Mouse (Mus musculus): Measurements from ENCODE around the gene Ctdspl. TPM values are rescaled to one million over a fixed set of nuclear protein-coding genes. Genes with fewer than 3 reads are reported as not detected.
A peak's percentile ranks its signal among the peaks of the same experiment; 100 is the strongest.

Gene Ctdspl
- polyA plus RNA-seq, 1 experiment from 2014 or later, result 21.3 TPM

DNA sequence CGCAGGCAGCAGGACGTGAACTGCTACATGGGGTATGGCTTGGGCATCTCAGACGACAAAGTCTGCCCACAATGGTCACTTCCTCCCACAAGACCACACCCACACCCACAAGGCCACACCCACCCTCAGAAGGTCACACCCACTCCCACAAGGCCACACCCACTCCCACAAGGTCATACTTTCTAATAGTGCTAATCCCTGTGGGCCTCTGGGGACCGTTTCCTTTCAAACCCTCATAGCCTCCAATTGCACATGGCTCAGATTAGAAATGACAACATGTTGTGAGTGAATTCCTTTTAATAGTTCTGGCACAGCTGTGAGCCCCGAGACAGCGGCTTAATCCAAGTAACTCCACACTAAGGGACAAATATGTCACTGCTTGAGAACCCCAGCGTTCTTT is 39.1 kb upstream of the Ctdspl start:
- WGBS, result 87% methylated on average over 7 of the region's 7 CpGs
- no peaks in the 10 kb centered on the region; the same call in 1 of the 2 replicates for H3K36me3 ChIP-seq (ENCODE audit: control insufficient read depth, insufficient read depth, low read length)
- no peak overlapping the region for H3K27ac ChIP-seq (ENCODE audit: low read depth)
- H3K4me3 ChIP-seq (ENCODE audit: low read depth, low read length), result no peak overlapping the region
- no peak for ATAC-seq (replicated peaks; ENCODE audit: low FRiP score, low TSS enrichment, low read depth)
- no peak overlapping the region for H3K4me2 ChIP-seq (ENCODE audit: low read length)
- H3K9ac ChIP-seq (ENCODE audit: low read length), result no peak overlapping the region
- H3K9me3 ChIP-seq (ENCODE audit: control insufficient read depth, low read length), result no peaks in the 10 kb centered on the region
- no peaks in the 10 kb centered on the region for H3K27me3 ChIP-seq (replicated peaks; ENCODE audit: control insufficient read depth, insufficient read depth, low read length)
- H3K4me1 ChIP-seq (replicated peaks; ENCODE audit: control insufficient read depth, insufficient read depth, low read length), result peaks cover 15% of the 10 kb centered on the region
- no peak for DNase-seq (ENCODE audit: low spot score)

DNA sequence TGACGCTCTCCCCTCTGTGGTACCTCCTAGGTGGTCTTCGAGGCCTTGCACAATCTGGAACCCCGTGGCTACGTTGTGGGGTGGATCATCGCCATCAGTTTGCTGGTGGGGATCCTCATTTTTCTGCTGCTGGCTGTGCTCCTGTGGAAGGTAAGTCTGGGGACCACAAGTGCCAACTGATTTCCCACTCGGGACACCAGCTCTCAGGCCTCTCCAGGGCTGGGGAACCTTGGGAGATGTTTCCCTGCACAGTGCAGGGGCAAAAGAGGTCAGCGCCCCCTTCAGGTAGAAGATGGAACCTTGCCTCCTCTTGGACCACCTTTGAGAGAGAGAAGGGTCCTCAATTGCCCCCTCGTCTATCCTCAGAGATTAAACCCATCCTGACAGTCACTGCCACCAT is 38.5 kb upstream of the Ctdspl start:
- Histone ChIP-seq H3K27ac (ENCODE audit: low read depth) (no peak overlapping the region), H3K9me3 (ENCODE audit: control insufficient read depth, low read length) (no peaks in the 10 kb centered on the region), H3K27me3 (replicated peaks; ENCODE audit: control insufficient read depth, insufficient read depth, low read length) (no peaks in the 10 kb centered on the region), H3K4me2 (ENCODE audit: low read length) (no peak overlapping the region), H3K4me1 (replicated peaks; ENCODE audit: control insufficient read depth, insufficient read depth, low read length) (peaks cover 18% of the 10 kb centered on the region), H3K9ac (ENCODE audit: low read length) (no peak overlapping the region), H3K36me3 (ENCODE audit: control insufficient read depth, insufficient read depth, low read length) (no peaks in the 10 kb centered on the region; the same call in 1 of the 2 replicates), H3K4me3 (ENCODE audit: low read depth, low read length) (no peak overlapping the region)
- WGBS, result 93% methylated on average over 8 of the region's 8 CpGs
- no peak for DNase-seq (ENCODE audit: low spot score)
- ATAC-seq (replicated peaks; ENCODE audit: low FRiP score, low TSS enrichment, low read depth), result no peak

DNA sequence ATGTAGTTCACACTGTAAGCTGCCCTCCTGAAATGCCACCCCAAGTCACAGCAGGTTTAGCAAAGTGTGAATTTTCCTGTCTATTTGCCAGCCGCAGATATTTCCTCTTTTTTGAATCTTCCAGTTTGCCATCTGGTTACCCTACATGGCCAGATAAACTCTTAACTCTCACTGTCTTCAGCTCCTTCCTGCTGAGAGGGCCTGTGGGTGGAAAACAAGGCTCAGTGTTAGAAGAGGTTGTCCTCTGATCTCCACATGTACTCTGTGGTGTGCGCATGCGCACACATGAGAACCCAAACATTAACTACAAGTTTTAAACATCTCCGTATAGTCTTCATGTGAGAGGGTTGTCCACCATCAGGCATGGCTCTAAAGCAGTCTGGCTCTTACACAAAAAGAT is 36.1 kb upstream of the Ctdspl start:
- Histone ChIP-seq H3K9me3 (ENCODE audit: control insufficient read depth, low read length) (no peaks in the 10 kb centered on the region), H3K9ac (ENCODE audit: low read length) (no peak overlapping the region), H3K27me3 (replicated peaks; ENCODE audit: control insufficient read depth, insufficient read depth, low read length) (no peaks in the 10 kb centered on the region), H3K27ac (ENCODE audit: low read depth) (no peak overlapping the region), H3K4me2 (ENCODE audit: low read length) (no peak overlapping the region), H3K4me3 (ENCODE audit: low read depth, low read length) (no peak overlapping the region), H3K4me1 (replicated peaks; ENCODE audit: control insufficient read depth, insufficient read depth, low read length) (peaks cover 18% of the 10 kb centered on the region), H3K36me3 (ENCODE audit: control insufficient read depth, insufficient read depth, low read length) (no peaks in the 10 kb centered on the region; the same call in 1 of the 2 replicates)
- 80% methylated on average over 4 of the region's 4 CpGs for WGBS
- DNase-seq (ENCODE audit: low spot score), result no peak
- ATAC-seq (replicated peaks; ENCODE audit: low FRiP score, low TSS enrichment, low read depth), result no peak

DNA sequence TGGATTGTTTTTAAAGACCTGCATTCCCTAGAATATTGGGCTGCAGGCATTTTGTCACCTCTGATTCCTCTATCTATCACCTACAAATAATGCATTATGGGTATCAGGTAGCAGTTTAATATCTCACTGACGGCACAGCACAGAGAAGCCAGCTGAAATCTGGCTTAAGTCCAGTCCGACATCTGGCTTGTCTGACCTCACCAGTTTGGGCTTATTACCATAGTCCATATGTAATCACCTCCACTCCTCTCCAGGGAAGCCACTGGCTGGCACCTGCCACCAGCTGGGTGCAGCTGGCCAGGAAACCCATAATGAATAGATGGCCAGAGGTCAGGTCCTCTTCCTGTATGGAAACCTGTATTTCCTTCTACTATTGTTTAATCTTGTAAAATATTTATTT is 35.6 kb upstream of the Ctdspl start:
- DNase-seq (ENCODE audit: low spot score) (no peak), ATAC-seq (replicated peaks; ENCODE audit: low FRiP score, low TSS enrichment, low read depth) (no peak)
- H3K36me3 ChIP-seq (ENCODE audit: control insufficient read depth, insufficient read depth, low read length), result no peaks in the 10 kb centered on the region; the same call in 1 of the 2 replicates
- peaks cover 18% of the 10 kb centered on the region for H3K4me1 ChIP-seq (replicated peaks; ENCODE audit: control insufficient read depth, insufficient read depth, low read length)
- H3K9me3 ChIP-seq (ENCODE audit: control insufficient read depth, low read length), result no peaks in the 10 kb centered on the region
- no peak overlapping the region for H3K4me3 ChIP-seq (ENCODE audit: low read depth, low read length)
- 45% methylated on average over 2 of the region's 2 CpGs for WGBS
- no peak overlapping the region for H3K4me2 ChIP-seq (ENCODE audit: low read length)
- no peak overlapping the region for H3K27ac ChIP-seq (ENCODE audit: low read depth)
- H3K9ac ChIP-seq (ENCODE audit: low read length), result no peak overlapping the region
- H3K27me3 ChIP-seq (replicated peaks; ENCODE audit: control insufficient read depth, insufficient read depth, low read length), result no peaks in the 10 kb centered on the region

DNA sequence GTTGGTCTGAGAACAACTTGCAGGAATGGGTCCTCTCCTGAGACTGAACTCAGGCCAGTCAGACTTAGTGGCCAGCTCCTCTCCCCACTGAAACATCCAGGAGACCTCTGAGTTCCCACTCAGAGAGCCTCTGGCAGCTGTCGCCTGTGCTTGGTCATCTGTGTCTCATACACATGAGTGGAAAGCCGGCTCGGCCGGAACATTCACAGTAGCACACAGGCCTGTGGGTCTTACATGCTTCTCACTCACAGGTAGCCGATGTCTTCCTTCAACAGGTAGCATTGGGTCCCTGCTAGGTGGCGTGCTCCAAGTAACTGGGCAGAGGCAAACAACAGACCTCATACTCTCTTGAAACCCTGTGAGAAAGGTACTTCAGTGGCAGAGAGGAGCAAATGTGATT is 35.2 kb upstream of the Ctdspl start:
- ATAC-seq (replicated peaks; ENCODE audit: low FRiP score, low TSS enrichment, low read depth) (no peak), DNase-seq (ENCODE audit: low spot score) (no peak)
- H3K27ac ChIP-seq (ENCODE audit: low read depth), result peak overlapping the region; percentile 54; the same call in 1 of the 2 replicates
- H3K4me1 ChIP-seq (replicated peaks; ENCODE audit: control insufficient read depth, insufficient read depth, low read length), result peaks cover 18% of the 10 kb centered on the region
- H3K9me3 ChIP-seq (ENCODE audit: control insufficient read depth, low read length), result no peaks in the 10 kb centered on the region
- H3K4me2 ChIP-seq (ENCODE audit: low read length), result no peak overlapping the region
- H3K36me3 ChIP-seq (ENCODE audit: control insufficient read depth, insufficient read depth, low read length), result no peaks in the 10 kb centered on the region; the same call in 1 of the 2 replicates
- no peak overlapping the region for H3K9ac ChIP-seq (ENCODE audit: low read length)
- no peak overlapping the region for H3K4me3 ChIP-seq (ENCODE audit: low read depth, low read length)
- 74% methylated on average over 6 of the region's 6 CpGs for WGBS
- H3K27me3 ChIP-seq (replicated peaks; ENCODE audit: control insufficient read depth, insufficient read depth, low read length), result no peaks in the 10 kb centered on the region

DNA sequence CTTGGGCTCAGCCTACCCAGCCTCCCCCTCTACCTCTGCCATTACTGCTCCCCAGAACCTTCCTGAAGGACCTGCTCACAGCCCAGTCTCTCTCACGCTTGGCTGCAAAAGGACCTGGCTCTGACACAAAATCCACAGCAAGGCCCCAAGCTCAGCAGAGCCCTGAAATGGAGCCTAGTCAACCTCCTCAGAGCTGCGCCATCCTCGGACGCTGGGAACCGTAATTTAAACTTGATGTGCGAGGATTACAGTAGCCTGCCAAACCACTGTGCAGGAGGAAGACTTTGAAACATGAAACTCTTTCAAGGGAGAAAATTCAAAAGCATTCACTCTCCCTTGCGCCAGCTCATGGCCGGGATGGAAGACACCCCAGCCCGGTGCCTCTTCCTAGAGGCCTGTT is 34.7 kb upstream of the Ctdspl start:
- ATAC-seq (replicated peaks; ENCODE audit: low FRiP score, low TSS enrichment, low read depth), result 0 out of 2 replicates have a peak, but pooled peaks have one; percentile 7

DNA sequence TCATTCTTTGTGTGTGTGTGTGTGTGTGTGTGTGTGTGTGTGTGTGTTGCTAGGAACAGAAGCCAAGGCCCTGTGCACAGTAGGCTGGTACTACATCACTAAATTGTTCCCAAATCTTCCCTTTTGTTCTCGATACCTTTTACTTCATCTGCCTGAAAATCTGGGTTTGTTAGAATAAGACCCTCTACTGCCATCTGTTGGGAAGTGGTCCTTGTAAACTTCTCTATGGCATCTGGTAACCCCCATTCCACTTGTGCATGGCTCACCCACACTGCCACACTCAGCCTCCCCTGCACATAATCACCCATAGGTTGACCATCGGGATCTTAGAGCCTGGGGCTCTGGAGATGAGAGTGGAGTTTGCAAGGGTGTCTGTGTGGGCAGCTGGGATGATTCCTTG is 31.2 kb upstream of the Ctdspl start:
- Histone ChIP-seq H3K27ac (ENCODE audit: low read depth) (no peak overlapping the region), H3K36me3 (ENCODE audit: control insufficient read depth, insufficient read depth, low read length) (peaks cover 7% of the 10 kb centered on the region), H3K4me1 (replicated peaks; ENCODE audit: control insufficient read depth, insufficient read depth, low read length) (peaks cover 22% of the 10 kb centered on the region), H3K4me3 (ENCODE audit: low read depth, low read length) (no peak overlapping the region), H3K9me3 (ENCODE audit: control insufficient read depth, low read length) (no peaks in the 10 kb centered on the region), H3K9ac (ENCODE audit: low read length) (no peak overlapping the region), H3K4me2 (ENCODE audit: low read length) (no peak overlapping the region), H3K27me3 (replicated peaks; ENCODE audit: control insufficient read depth, insufficient read depth, low read length) (no peaks in the 10 kb centered on the region)
- no peak for DNase-seq (ENCODE audit: low spot score)
- ATAC-seq (replicated peaks; ENCODE audit: low FRiP score, low TSS enrichment, low read depth), result no peak
- 72% methylated on average over 2 of the region's 2 CpGs for WGBS

More for the DNA sequence above, 34.7 kb upstream of the Ctdspl start:
- Histone ChIP-seq H3K9ac (ENCODE audit: low read length) (no peak overlapping the region), H3K27ac (ENCODE audit: low read depth) (peak overlapping the region; percentile 54; the same call in 1 of the 2 replicates), H3K4me3 (ENCODE audit: low read depth, low read length) (no peak overlapping the region), H3K27me3 (replicated peaks; ENCODE audit: control insufficient read depth, insufficient read depth, low read length) (no peaks in the 10 kb centered on the region), H3K36me3 (ENCODE audit: control insufficient read depth, insufficient read depth, low read length) (no peaks in the 10 kb centered on the region; the same call in 1 of the 2 replicates), H3K4me2 (ENCODE audit: low read length) (no peak overlapping the region), H3K4me1 (replicated peaks; ENCODE audit: control insufficient read depth, insufficient read depth, low read length) (peaks cover 18% of the 10 kb centered on the region), H3K9me3 (ENCODE audit: control insufficient read depth, low read length) (no peaks in the 10 kb centered on the region)
- DNase-seq (ENCODE audit: low spot score), result no peak
- 50% methylated on average over 9 of the region's 9 CpGs for WGBS

DNA sequence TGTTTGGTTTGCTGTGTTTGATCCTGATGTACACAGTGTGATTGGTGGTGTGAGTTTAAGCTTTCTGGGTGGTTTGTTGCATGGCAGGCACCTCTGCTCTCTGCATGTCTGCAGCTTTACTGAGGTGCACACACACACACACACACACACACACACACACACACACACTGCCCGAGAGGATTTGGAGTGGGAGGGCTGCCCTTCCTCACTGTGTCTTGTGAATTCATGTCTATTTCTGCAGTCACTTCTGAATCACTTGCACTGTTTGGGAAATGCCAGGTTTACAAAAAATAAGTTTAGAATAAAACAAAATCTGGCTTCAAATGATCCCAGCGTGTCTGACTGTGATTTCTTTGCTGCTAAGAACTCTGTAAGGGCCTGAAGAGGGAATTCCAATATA is 25.6 kb upstream of the Ctdspl start:
- Histone ChIP-seq H3K27ac (ENCODE audit: low read depth) (no peak overlapping the region), H3K4me2 (ENCODE audit: low read length) (no peak overlapping the region), H3K9me3 (ENCODE audit: control insufficient read depth, low read length) (no peaks in the 10 kb centered on the region), H3K36me3 (ENCODE audit: control insufficient read depth, insufficient read depth, low read length) (peaks cover 7% of the 10 kb centered on the region), H3K9ac (ENCODE audit: low read length) (no peak overlapping the region), H3K4me3 (ENCODE audit: low read depth, low read length) (no peak overlapping the region), H3K4me1 (replicated peaks; ENCODE audit: control insufficient read depth, insufficient read depth, low read length) (0 out of 2 replicates have a peak, but pooled peaks cover 7% of the 10 kb centered on the region), H3K27me3 (replicated peaks; ENCODE audit: control insufficient read depth, insufficient read depth, low read length) (no peaks in the 10 kb centered on the region)
- 69% methylated on average over 2 of the region's 2 CpGs for WGBS
- ATAC-seq (replicated peaks; ENCODE audit: low FRiP score, low TSS enrichment, low read depth) (no peak), DNase-seq (ENCODE audit: low spot score) (no peak)

DNA sequence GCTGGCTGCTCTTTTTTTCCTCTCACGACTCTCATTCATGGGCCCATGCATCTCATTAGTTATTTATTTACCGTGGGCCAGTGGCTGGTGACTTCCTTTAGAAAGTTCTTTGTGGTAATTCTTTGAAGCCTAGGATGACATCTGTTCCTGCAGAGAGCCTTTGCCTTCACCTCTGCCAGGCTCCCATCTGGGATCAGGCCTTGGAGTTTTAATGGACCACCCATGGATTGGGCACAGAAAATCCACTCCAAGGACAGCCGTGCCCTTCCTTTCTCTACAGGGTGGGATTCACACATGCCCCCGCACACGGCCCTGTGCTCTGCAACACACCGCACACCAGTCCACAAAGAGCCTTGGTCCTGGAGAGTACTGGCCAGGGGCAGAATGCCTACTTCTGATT is 24.3 kb upstream of the Ctdspl start:
- Histone ChIP-seq H3K9ac (ENCODE audit: low read length) (no peak overlapping the region), H3K4me3 (ENCODE audit: low read depth, low read length) (no peak overlapping the region), H3K9me3 (ENCODE audit: control insufficient read depth, low read length) (no peaks in the 10 kb centered on the region), H3K27ac (ENCODE audit: low read depth) (no peak overlapping the region), H3K36me3 (ENCODE audit: control insufficient read depth, insufficient read depth, low read length) (peaks cover 7% of the 10 kb centered on the region), H3K4me2 (ENCODE audit: low read length) (no peak overlapping the region), H3K4me1 (replicated peaks; ENCODE audit: control insufficient read depth, insufficient read depth, low read length) (0 out of 2 replicates have a peak, but pooled peaks cover 7% of the 10 kb centered on the region), H3K27me3 (replicated peaks; ENCODE audit: control insufficient read depth, insufficient read depth, low read length) (no peaks in the 10 kb centered on the region)
- 71% methylated on average over 6 of the region's 6 CpGs for WGBS
- DNase-seq (ENCODE audit: low spot score) (no peak), ATAC-seq (replicated peaks; ENCODE audit: low FRiP score, low TSS enrichment, low read depth) (no peak)
